Mouse (Mus musculus): ENCODE data around the gene Ctsll3.

Gene Ctsll3

DNA sequence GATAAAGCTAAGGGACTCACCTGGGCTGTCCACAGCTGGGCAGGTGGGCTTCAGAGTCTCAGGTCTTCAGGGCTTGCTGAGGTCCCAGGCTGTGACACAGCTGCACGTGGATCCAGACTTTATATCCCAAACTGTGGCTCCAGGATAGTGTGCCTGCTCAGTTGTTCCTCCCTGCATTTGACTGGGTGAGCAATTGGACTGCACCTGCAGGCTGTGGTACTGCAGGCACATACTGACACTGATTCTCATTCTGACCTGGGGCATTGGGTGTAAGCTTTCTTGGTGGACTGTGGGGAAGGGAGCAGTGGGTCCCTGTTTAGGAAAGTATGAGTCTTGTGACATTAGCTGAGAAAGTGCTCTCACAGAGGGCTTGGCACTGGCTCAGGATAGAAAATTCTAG lies at the start of gene Ctsll3:
Gene Ctsll3 (minus strand): TSS at position 101 of the 400 bp plus-strand sequence.
- DNase-seq (ENCODE audit: low spot score) = no peak

DNA sequence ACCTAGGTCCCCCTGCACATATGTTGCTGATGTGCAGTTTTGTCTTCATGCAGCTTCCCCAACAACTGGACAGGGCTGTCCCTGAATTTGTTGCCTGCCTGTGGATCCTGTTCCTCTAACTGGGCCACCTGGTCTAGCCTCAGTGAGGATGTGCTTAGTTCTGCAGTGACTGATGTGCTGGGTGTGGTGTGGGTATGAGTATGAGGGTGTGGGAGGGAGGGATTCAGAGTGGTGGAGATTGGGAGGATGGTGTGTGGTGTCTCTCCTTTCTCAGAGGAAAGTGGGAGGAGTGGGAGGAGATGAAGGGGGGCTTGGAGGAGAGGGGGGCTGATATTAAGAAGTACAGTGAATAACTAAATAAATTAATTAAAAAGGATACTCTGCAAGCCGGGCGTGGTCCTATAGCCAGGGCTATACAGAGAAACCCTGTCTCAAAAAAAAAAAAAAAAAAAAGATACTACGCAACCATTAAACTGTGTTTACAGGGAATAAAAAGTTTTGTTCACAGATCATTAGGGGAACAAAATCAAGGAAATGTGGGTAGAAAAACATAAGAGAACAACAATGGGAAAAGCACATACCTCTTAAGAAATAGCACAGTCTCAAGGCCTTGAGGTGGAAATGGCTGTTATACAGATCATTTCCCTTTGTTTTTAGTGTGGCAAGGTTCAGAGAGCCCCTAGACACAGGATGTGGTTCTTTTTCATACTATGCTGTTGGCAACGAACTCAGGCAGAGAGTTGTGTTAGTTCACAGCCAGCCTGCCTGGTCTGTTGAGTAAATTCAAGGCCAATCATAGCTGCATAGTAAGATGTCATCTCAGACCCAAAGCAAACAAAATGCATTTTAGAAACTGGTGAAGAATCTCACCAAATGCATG lies 45.8 kb upstream of the Ctsll3 start:
- DNase-seq (ENCODE audit: low spot score) = no peak

DNA sequence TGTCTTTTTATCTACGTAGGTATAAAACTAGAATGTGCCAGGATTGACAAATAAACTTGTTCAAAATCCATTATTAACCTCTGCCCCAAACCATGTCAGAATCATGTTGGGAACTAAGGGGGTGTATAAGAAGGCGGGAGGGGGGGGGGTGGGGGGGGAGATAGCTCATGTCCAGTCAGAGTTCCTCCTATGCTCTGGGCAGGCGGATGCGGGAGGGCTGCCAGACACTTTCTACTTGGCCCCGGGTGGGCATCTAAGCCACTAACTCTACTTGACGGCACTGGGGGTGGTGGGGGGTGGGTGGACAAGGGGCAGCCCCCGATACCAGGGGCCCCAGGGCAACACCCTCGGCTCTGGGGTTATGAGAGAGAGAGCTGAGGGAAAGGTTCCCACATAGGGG lies 40.5 kb upstream of the Ctsll3 start:
- DNase-seq (ENCODE audit: low spot score) = no peak

- DNase-seq (ENCODE audit: low spot score) = no peak
Measured at GRCm38 (mm10) chr13:60842703-60843102, 40.1 kb upstream of the Ctsll3 start.

DNA sequence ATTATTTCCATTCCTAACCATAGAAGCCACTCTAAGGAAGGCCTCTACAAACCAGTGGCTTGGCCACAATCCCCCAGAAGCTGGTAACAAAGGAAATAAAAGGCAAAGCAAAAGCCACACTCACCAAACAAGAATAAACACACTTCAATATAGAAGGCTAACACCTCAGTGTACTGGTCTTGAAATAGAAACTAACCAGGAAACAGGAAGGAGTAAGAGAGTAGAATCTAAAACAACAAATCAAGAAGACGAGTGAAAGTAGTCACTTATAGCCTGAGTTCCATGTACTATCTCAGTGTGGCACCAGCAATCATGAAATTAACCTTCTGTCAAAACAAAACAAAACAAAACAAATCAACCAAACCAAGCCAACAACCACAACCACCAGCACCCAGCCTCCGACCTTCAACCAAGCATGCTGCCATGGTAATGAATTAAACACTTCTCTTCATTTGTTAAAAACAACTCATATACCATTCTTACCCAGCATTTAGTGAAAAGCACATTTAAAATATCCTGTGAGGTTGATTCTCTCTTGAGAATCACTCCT lies 36.8 kb upstream of the Ctsll3 start:
- no peak for DNase-seq (ENCODE audit: low spot score)

DNA sequence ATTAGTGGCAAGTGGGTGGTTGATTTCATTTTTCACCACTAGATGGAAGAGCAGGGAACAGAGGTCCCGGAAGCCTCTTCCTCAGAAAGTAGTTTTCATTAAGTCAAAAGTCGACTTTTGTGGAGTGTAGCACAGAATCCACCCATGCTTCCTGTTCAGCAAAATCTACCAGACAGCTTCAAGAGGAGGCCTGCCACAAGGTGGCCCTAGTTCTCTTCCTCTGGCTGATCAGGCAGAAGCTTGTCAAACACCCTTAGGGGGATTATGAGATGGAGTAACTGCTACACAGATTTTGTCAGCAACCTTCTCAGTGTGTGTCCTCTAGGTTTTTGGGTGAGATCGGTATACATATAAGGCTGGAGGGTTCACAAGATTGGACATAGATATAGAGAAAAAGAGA lies 23.4 kb upstream of the Ctsll3 start:
- DNase-seq (ENCODE audit: low spot score) = no peak

GRCm38 (mm10) chr13:60820486-60821175 lies 18.0 kb upstream of the Ctsll3 start:
- no peak for DNase-seq (ENCODE audit: low spot score)

DNA sequence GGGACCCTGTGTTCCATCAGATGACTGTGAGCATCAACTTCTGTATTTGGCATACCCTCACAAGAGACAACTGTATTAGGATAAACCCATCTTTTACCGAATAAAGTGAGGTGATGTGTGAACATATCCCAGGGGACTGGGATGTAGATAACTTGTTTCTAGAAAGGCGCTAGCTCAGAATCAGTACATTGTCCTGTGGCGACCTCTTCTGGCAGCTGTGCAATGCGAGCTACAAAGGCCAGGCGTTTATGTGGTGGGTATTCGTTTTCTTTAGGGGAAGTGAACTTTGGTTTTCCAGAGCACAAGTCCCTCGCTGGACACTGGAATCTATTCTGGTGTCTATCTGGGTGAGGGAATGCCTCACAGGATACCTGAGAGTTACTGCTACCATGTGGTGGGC lies 16.8 kb upstream of the Ctsll3 start:
- peak; percentile 31 for DNase-seq (ENCODE audit: low spot score)

GRCm38 (mm10) chr13:60813722-60814121 lies 11.1 kb upstream of the Ctsll3 start:
- no peak for DNase-seq (ENCODE audit: low spot score)

DNA sequence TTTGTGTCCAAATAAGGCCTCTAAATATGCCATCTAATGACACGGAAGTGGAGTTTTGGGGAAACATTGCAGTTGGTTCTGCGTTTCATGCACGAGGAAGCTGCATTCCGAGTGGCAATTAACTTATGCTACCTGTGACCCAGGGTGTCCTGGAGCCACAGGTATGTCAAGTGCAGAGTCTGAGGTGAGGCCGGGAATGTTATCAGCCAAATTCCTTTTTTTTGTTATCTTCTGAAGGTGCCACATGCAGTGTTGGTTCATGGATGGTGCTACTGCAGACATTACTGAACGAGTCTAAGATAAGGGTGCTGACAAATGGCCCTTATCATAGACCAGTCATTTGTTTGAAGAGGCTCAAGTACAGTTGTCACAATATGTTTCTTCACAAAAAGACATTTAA lies 10.1 kb upstream of the Ctsll3 start:
- no peak for DNase-seq (ENCODE audit: low spot score)

DNA sequence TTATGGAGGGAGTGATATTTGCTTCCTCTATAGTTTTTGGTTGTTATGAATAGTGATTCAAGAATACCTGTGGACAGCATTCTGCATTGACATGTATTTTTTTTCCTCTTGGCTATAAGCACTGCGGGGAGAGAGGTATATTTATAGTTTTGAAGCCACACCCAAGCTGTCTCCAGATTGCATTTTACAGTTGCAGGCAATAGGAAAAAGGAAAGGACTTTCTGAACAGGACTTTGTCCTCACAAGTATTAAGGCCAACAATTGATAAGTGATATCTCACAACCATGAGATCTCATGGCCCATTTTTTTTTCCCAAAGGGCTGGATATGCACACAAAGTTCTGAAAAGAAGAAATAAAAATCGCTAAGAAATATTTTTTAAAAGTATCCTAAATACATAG lies 7.0 kb upstream of the Ctsll3 start:
- no peak for DNase-seq (ENCODE audit: low spot score)

GRCm38 (mm10) chr13:60789466-60789865 lies 13.2 kb downstream of the Ctsll3 start:
- no peak for DNase-seq (ENCODE audit: low spot score)

DNA sequence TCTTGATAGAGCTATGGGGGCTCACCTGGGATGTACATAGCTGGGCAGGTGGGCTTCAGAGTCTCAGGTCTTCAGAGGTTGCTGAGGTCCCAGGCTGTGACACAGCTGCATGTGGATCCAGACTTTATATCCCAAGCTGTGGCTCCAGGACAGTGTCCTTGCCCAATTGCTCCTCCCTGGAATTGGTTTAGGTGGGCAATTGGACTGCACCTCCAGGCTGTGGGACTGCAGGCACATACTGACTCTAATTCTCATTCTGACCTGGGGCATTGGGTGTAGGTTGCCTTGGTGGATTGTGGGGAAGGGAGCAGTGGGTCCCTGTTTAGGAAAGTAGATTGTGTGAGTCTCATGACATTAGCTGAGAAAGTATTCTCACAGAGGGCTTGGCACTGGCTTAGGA lies 16.4 kb downstream of the Ctsll3 start, which contains the start of gene BC051665:
Gene BC051665 (minus strand): TSS at position 101 of the 400 bp plus-strand sequence.
- no peak for DNase-seq (ENCODE audit: low spot score)

- DNase-seq (ENCODE audit: low spot score) = no peak
Measured at GRCm38 (mm10) chr13:60783301-60783700, 19.3 kb downstream of the Ctsll3 start.

- DNase-seq (ENCODE audit: low spot score) = no peak
Measured at GRCm38 (mm10) chr13:60780534-60780933, 22.1 kb downstream of the Ctsll3 start.

GRCm38 (mm10) chr13:60761161-60761560 lies 41.5 kb downstream of the Ctsll3 start:
- DNase-seq (ENCODE audit: low spot score) = no peak

GRCm38 (mm10) chr13:60760392-60760791 lies 42.3 kb downstream of the Ctsll3 start:
- DNase-seq (ENCODE audit: low spot score) = no peak

GRCm38 (mm10) chr13:60759136-60759535 lies 43.5 kb downstream of the Ctsll3 start:
- DNase-seq (ENCODE audit: low spot score) = peak; percentile 51

DNA sequence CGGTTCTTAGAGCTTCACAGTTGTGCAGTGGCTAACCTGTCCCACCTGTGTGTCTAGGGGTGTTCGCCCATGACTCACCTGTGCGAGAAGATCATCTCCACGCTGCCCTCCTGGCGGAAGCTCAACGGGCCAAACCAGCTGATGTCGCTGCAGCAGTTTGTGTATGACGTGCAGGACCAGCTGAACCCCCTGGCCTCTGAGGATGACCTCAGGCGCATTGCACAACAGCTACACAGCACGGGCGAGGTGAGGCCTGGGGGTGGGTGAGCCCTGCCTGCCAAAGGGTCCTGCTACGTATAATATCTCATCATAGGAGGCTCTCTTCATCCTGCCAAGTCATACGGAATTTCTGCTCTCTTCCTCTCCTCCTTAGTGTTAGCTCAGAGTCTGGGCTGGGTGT lies 45.4 kb downstream of the Ctsll3 start:
- DNase-seq (ENCODE audit: low spot score) = no peak

DNA sequence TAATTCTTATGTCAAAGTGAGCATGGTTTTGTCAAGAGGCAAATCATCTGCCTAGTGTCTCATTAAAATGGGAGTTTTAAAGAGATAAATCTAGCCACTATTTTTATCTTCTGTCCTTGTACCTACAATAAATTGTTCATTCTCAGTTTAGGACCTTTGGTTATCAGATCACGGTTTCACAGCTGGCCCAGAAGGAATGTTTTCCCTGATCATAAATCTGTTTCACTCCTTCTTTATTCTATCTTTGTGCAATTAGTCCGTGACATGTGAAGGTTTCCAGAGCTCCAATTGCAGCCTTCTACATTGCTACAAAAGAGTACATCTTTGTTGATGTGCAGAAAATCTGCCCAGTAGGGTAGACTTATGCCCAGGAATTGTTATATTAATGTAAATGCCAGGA lies 47.4 kb downstream of the Ctsll3 start:
- no peak for DNase-seq (ENCODE audit: low spot score)

- no peak for DNase-seq (ENCODE audit: low spot score)
Measured at GRCm38 (mm10) chr13:60753216-60753615, 49.4 kb downstream of the Ctsll3 start.

DNA sequence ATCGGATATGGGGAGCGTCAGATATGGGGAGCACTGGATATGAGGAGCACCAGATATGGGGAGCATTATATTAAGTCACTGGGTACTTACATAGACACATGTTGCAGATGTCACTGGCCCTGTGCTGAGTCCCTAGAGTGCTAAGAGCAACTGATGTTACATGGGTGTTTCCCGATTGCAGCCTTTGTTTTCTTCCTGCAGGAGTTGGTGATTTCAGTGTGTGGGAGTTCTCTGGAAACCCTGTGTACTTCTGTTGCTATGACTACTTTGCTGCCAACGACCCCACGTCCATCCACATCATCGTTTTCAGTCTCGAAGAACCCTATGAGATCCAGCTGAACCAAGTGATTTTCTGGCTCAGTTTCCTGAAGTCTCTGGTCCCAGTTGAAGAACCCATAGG lies 51.7 kb downstream of the Ctsll3 start:
- DNase-seq (ENCODE audit: low spot score) = no peak

DNA sequence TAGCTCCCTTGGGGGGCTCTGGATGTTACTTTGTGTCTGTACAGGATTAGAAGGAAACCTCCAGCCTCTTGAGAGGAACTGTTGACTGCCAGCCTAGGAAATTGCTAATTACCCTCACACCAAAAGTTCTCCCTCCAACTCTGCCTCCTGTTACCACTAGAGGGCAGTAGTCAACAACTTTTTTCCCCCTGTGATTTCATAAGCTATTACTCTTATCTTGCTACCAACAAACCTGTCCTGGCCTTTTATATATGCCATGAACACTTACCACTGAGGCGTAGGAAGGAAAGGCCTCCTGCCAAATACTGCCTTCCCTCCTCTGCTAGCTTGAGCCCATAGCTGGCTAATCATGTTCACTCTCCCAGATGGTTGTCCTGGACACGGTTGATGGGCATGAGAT lies 54.1 kb downstream of the Ctsll3 start:
- DNase-seq (ENCODE audit: low spot score) = no peak

Data from ovary, postnatal 14 days (tissue).